Mouse (Mus musculus) lung, postnatal 0 days (tissue): Measurements from ENCODE around the gene Asic3. TPM values are rescaled to one million over a fixed set of nuclear protein-coding genes. Genes with fewer than 3 reads are reported as not detected.

Experiments used
- ATAC-seq: fragments of 200-750 bp; cut with Nextera tagmentation; 2 replicates; pipeline ENCODE4 v1.8.0; 2017; ENCODE audit warnings: moderate library complexity
- DNase-seq: peaks from one replicate; pipeline ENCODE4 v3.0.0-alpha.2; 2016; ENCODE audit warnings: low spot score
- H3K27ac ChIP-seq: fragments of 300-500 bp; sonication (generic); 2 replicates; pipeline ENCODE4 v1.5.1; 2014; ENCODE audit warnings: antibody characterized with exemption, mild to moderate bottlenecking, low read length, mixed read lengths
- H3K27me3 ChIP-seq: fragments of 300-500 bp; sonication (generic); replicated peaks from 2 replicates; pipeline ENCODE4 v1.6.1; 2014; ENCODE audit warnings: low read length, mixed read lengths; ENCODE audit not compliant: insufficient read depth
- H3K36me3 ChIP-seq: fragments of 300-500 bp; sonication (generic); 2 replicates; pipeline ENCODE4 v1.6.1; 2014; ENCODE audit warnings: low read length, mixed read lengths; ENCODE audit not compliant: insufficient read depth
- H3K4me1 ChIP-seq: fragments of 300-500 bp; sonication (generic); 2 replicates; pipeline ENCODE4 v1.6.1; 2014; ENCODE audit warnings: antibody characterized with exemption, low read depth, low read length, mixed read lengths; ENCODE audit not compliant: insufficient read depth
- H3K4me2 ChIP-seq: fragments of 300-500 bp; sonication (generic); replicated peaks from 2 replicates; pipeline ENCODE4 v1.6.1; 2014; ENCODE audit warnings: low read depth, mild to moderate bottlenecking, low read length, moderate library complexity, mixed read lengths
- H3K4me3 ChIP-seq: fragments of 300-500 bp; sonication (generic); 2 replicates; pipeline ENCODE4 v1.5.1; 2014; ENCODE audit warnings: low read depth, low read length
- H3K9ac ChIP-seq: fragments of 300-500 bp; sonication (generic); replicated peaks from 2 replicates; pipeline ENCODE4 v1.6.1; 2014; ENCODE audit warnings: low read depth, mild to moderate bottlenecking
- H3K9me3 ChIP-seq: fragments of 300-500 bp; sonication (generic); 2 replicates; pipeline ENCODE4 v1.6.1; 2016; ENCODE audit warnings: low read length, mixed read lengths
- CTCF ChIP-seq: IDR thresholded peaks from 2 replicates; pipeline ENCODE4 v1.5.1; 2016; ENCODE audit warnings: antibody characterized with exemption, mild to moderate bottlenecking
- EP300 ChIP-seq: IDR thresholded peaks from 2 replicates; pipeline ENCODE4 v1.6.1; 2016; ENCODE audit warnings: antibody characterized with exemption, mild to moderate bottlenecking, control low read depth
- WGBS: fragments of 180-500 bp; shearing (Covaris S2); extraction: QIAGEN DNeasy Blood & Tissue Kit; methylation state at CpG from one replicate; pipeline ENCODE4 v1.1.7; 2014; 5-methylcytosine and 5-hydroxymethylcytosine counted together
- polyA plus RNA-seq: library from polyadenylated mRNA; unstranded; fragments of >200 nt; fragmentation: Nextera tagmentation; extraction: Ambion mirVana; gene quantifications from 2 replicates; pipeline ENCODE4 v1.2.1, GENCODE M21; 2015

Gene Asic3
- polyA plus RNA-seq = 0.07 and 0.29 TPM in 2 replicates

DNA sequence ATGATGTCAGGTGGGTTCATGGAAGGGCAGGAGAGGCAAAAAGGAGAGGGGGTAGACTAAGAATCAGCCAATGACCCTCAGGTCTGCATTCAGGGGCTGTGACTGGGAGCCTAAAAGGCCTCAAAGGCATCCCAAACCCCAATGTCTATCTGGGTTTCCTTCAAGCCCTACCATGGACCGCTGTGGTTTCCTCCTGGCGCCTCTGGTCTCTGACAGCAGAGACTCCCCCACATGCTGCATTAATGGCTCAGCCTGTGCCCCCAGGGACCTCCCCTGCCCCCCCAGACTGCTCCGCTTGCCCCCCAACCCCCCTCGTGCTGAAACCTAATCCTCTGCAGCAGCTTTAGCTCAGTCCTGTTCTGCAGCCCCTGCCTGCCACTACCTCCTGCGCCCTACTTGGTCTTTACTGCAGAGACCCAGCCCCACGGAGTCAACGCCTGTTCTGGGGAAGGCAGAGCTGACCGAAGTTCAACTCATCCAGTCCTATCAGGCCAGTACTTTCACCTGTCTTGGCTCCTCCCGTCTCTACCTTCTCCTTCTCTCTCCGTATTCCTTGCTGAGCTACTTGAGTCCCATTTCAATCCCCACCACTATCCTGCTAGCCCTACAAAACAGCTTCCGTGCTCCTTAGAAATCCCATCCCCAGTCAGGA, at the start of gene Asic3:
Gene Asic3, plus strand, starts transcription at position 351 of the 652 bp plus-strand sequence.
- TF ChIP-seq EP300 = no peak
- TF ChIP-seq CTCF = no peak
- Histone ChIP-seq H3K4me1 (no peaks in the 10 kb centered on the region), H3K4me2 (no peak within 1 kb of the TSS), H3K9me3 (no peaks in the 10 kb centered on the region), H3K27ac (no peak within 1 kb of the TSS), H3K4me3 (no peak within 1 kb of the TSS), H3K9ac (no peak within 1 kb of the TSS), H3K36me3 (no peaks in the 10 kb centered on the region), H3K27me3 (no peaks in the 10 kb centered on the region)
- ATAC-seq (no peak), DNase-seq (no peak)
- WGBS = 42% methylated on average over 11 of the region's 11 CpGs

DNA sequence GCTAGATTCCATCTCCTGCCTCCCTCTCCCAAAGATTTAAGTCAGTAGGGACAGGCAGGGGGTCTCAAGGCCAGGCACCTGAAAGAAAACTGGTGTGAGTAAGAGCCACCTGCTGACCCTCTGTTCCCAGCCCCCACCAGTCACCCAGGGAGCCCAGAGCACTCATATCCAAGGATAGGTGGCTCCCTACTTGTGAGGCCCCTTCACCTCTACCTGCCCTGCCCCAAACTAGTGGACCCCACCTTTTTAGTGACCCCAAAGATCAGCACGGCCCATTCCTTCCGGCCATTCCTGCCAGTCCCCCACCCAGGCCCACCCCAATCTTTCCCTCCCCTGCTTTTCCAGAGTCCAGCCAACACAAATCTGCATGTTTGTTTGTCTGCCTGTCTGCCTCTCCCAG, 49.7 kb upstream of the Asic3 start:
- Histone ChIP-seq H3K9me3 (no peaks in the 10 kb centered on the region), H3K4me1 (0 out of 2 replicates have a peak, but pooled peaks cover 2% of the 10 kb centered on the region), H3K27me3 (no peaks in the 10 kb centered on the region), H3K4me3 (no peak overlapping the region), H3K9ac (no peak overlapping the region), H3K36me3 (no peaks in the 10 kb centered on the region), H3K27ac (no peak overlapping the region), H3K4me2 (no peak overlapping the region)
- DNase-seq (no peak), ATAC-seq (no peak)
- TF ChIP-seq CTCF (no peak), EP300 (no peak)
- 75% methylated on average over 2 of the region's 2 CpGs for WGBS

DNA sequence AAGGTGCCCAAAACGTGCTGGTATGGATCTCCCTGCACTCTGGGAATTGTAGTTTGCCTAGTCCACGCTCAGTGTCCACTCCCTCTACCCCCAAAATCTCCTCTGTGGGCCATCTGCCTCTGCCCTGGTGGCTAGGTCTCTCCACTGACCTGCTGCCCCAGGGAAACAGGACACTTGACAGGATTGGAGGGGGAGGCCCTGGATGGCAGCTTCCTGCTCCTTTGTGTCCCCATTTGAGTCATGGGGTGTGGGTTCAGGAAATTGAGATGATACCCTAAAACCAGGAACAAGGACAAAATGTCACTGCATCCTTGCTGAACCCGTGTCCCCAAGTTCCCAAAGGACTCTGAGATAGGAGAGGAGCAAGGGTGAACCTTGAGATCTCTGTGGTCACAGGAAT, 49.1 kb upstream of the Asic3 start:
- Histone ChIP-seq H3K4me2 (no peak overlapping the region), H3K27ac (peak overlapping the region; percentile 74), H3K27me3 (no peaks in the 10 kb centered on the region), H3K4me1 (0 out of 2 replicates have a peak, but pooled peaks cover 2% of the 10 kb centered on the region), H3K36me3 (no peaks in the 10 kb centered on the region), H3K9me3 (no peaks in the 10 kb centered on the region), H3K4me3 (no peak overlapping the region), H3K9ac (no peak overlapping the region)
- ATAC-seq = no peak
- WGBS = 46% methylated on average over 3 of the region's 3 CpGs
- no peak for TF ChIP-seq CTCF
- no peak for TF ChIP-seq EP300
- DNase-seq = no peak

GRCm38 (mm10) chr5:24364508-24364907, 48.7 kb upstream of the Asic3 start, which contains the start of gene Nos3:
TSS of gene Nos3 (plus strand) at chr5:24364810.
- Histone ChIP-seq H3K27me3 (no peaks in the 10 kb centered on the region), H3K9ac (no peak within 1 kb of the TSS), H3K27ac (peak within 1 kb of the TSS; percentile 74), H3K4me1 (0 out of 2 replicates have a peak, but pooled peaks cover 2% of the 10 kb centered on the region), H3K36me3 (no peaks in the 10 kb centered on the region), H3K4me2 (peak within 1 kb of the TSS; percentile 50), H3K9me3 (no peaks in the 10 kb centered on the region), H3K4me3 (peak within 1 kb of the TSS; percentile 21)
- DNase-seq (peak; percentile 65), ATAC-seq (peak; percentile 76)
- WGBS = 43% methylated on average over 12 of the region's 12 CpGs
- TF ChIP-seq EP300 = peak; percentile 41; the same call in 1 of the 2 replicates
- no peak for TF ChIP-seq CTCF

GRCm38 (mm10) chr5:24364963-24365362, 48.2 kb upstream of the Asic3 start:
- ATAC-seq (no peak), DNase-seq (no peak)
- Histone ChIP-seq H3K4me3 (peak overlapping the region; percentile 21), H3K27ac (peak overlapping the region; percentile 74), H3K4me1 (0 out of 2 replicates have a peak, but pooled peaks cover 2% of the 10 kb centered on the region), H3K36me3 (no peaks in the 10 kb centered on the region), H3K9ac (no peak overlapping the region), H3K9me3 (no peaks in the 10 kb centered on the region), H3K27me3 (no peaks in the 10 kb centered on the region), H3K4me2 (peak overlapping the region; percentile 50)
- WGBS = 77% methylated on average over 10 of the region's 10 CpGs
- TF ChIP-seq CTCF (no peak), EP300 (no peak)

GRCm38 (mm10) chr5:24365528-24365927, 47.7 kb upstream of the Asic3 start:
- no peaks in the 10 kb centered on the region for H3K36me3 ChIP-seq
- 15% methylated on average over 4 of the region's 5 CpGs for WGBS
- peak overlapping the region; percentile 21 for H3K4me3 ChIP-seq
- ATAC-seq = peak; percentile 11; the same call in 1 of the 2 replicates
- H3K4me2 ChIP-seq = peak overlapping the region; percentile 50
- H3K4me1 ChIP-seq = 0 out of 2 replicates have a peak, but pooled peaks cover under 1% of the 10 kb centered on the region
- TF ChIP-seq CTCF = no peak
- H3K9me3 ChIP-seq = no peaks in the 10 kb centered on the region
- H3K9ac ChIP-seq = no peak overlapping the region
- H3K27ac ChIP-seq = peak overlapping the region; percentile 74
- peak; percentile 39 for DNase-seq
- no peaks in the 10 kb centered on the region for H3K27me3 ChIP-seq
